29 mouse cellular contexts compared by ENCODE assay signal in genomic region chr7:144244203-144244602, GRCm38 (mm10).
DNase-seq lines count a peak whose midpoint lies in the region; ATAC-seq and TF ChIP-seq lines count a peak whose summit lies in the region.
"Had no signal": no experiment of that assay in that cellular context is flagged by ENCODE, and none has a peak within 500 bp of the region (broad histone marks: within the 10 kb centered on the region; RNA-seq: fewer than 3 reads in every experiment).

No protein-coding gene starts in this region.

- no peak for TF ChIP-seq CTCF in midbrain, postnatal 0 days (IDR thresholded peaks at IDR 0.05)
- no peak for TF ChIP-seq CTCF in Patski (IDR thresholded peaks at IDR 0.05)

- no peak overlapping the region for H3K4me3 ChIP-seq in kidney, embryonic 15.5 days (replicated peaks)
- H3K4me3 ChIP-seq in midbrain, embryonic 11.5 days (ENCODE audit: low read depth, low read length), result no peak overlapping the region
- no peak overlapping the region for H3K4me3 ChIP-seq in midbrain, postnatal 0 days (ENCODE audit: low read depth, low read length)
- H3K4me3 ChIP-seq: embryonic facial prominence, embryonic 10.5 days; embryonic facial prominence, embryonic 13.5 days; erythroblast, embryonic 14.5 days; forebrain, embryonic 13.5 days; heart, adult 2 months; heart, embryonic 10.5 days; heart, embryonic 13.5 days; hindbrain, embryonic 12.5 days; hindbrain, embryonic 15.5 days had no signal

- H3K4me2 ChIP-seq in kidney, embryonic 15.5 days, result no peak overlapping the region
- H3K4me2 ChIP-seq in midbrain, embryonic 11.5 days, result no peak overlapping the region
- no peak overlapping the region for H3K4me2 ChIP-seq in midbrain, postnatal 0 days (ENCODE audit: low read depth, low read length, poor library complexity, severe bottlenecking)
- H3K4me2 ChIP-seq: embryonic facial prominence, embryonic 13.5 days; forebrain, embryonic 13.5 days; heart, embryonic 13.5 days; hindbrain, embryonic 12.5 days; hindbrain, embryonic 15.5 days had no signal

- no peaks in the 10 kb centered on the region for H3K36me3 ChIP-seq in kidney, embryonic 15.5 days
- H3K36me3 ChIP-seq in midbrain, embryonic 11.5 days (ENCODE audit: control insufficient read depth, insufficient read depth, low read length), result no peaks in the 10 kb centered on the region
- H3K36me3 ChIP-seq in midbrain, postnatal 0 days (ENCODE audit: insufficient read depth, low read length), result no peaks in the 10 kb centered on the region
- H3K36me3 ChIP-seq: embryonic facial prominence, embryonic 10.5 days; embryonic facial prominence, embryonic 13.5 days; G1E; heart, embryonic 10.5 days; heart, embryonic 13.5 days; hindbrain, embryonic 12.5 days; hindbrain, embryonic 15.5 days had no signal

- DNase-seq in cerebellum, postnatal 10 days, result peak; percentile 52 to 54
- DNase-seq in cerebellum, adult 11-12 months, result no peak
- DNase-seq in kidney, adult 18-20 months, result no peak
- peak; percentile 57 for DNase-seq in midbrain, embryonic 11.5 days (ENCODE audit: low spot score, missing footprints)
- DNase-seq in midbrain, postnatal 0 days (ENCODE audit: low spot score), result no peak
- DNase-seq in Patski (ENCODE audit: low read depth, low spot score), result peak; percentile 27
- no peak for DNase-seq in layer of hippocampus, postnatal 25 days (ENCODE audit: extremely low spot score in 1 of 2, low spot score in 1 of 2)
- DNase-seq: adrenal gland, adult 8-10 months; adrenal gland, postnatal 25 days; cerebellum, adult 2 months; cerebellum, adult 9-11 months; cerebellum, postnatal 36 days; embryo, embryonic 11 days; gastrocnemius, postnatal 25 days; heart, adult 2 months; heart, postnatal 14 days; heart, postnatal 4 days had no signal

- no peaks in the 10 kb centered on the region for H3K9me3 ChIP-seq in kidney, embryonic 15.5 days (replicated peaks)
- H3K9me3 ChIP-seq in midbrain, embryonic 11.5 days (ENCODE audit: control insufficient read depth, low read length), result no peaks in the 10 kb centered on the region
- no peaks in the 10 kb centered on the region for H3K9me3 ChIP-seq in midbrain, postnatal 0 days (ENCODE audit: low read length)
- H3K9me3 ChIP-seq: embryonic facial prominence, embryonic 10.5 days; embryonic facial prominence, embryonic 13.5 days; forebrain, embryonic 13.5 days; G1E; heart, embryonic 10.5 days; heart, embryonic 13.5 days; hindbrain, embryonic 12.5 days; hindbrain, embryonic 15.5 days had no signal

- peak; percentile 56; the same call in 1 of the 2 replicates for ATAC-seq in kidney, embryonic 15.5 days (replicated peaks; ENCODE audit: low FRiP score)
- ATAC-seq in midbrain, embryonic 11.5 days (ENCODE audit: low FRiP score), result no peak
- ATAC-seq in midbrain, postnatal 0 days (ENCODE audit: low FRiP score), result no peak
- peak; percentile 44 for ATAC-seq in Patski
- ATAC-seq: activated CD4-positive, CD25-positive, alpha-beta regulatory T cell, adult 4 months; forebrain, embryonic 13.5 days; forebrain, embryonic 16.5 days had no signal

- peaks cover 15% of the 10 kb centered on the region; the same call in 1 of the 2 replicates for H3K4me1 ChIP-seq in kidney, embryonic 15.5 days
- peaks cover 4% of the 10 kb centered on the region for H3K4me1 ChIP-seq in midbrain, embryonic 11.5 days (ENCODE audit: control insufficient read depth, insufficient read depth, low read length)
- peaks cover 21% of the 10 kb centered on the region for H3K4me1 ChIP-seq in midbrain, postnatal 0 days (ENCODE audit: insufficient read depth, low read length)

- POLR2A ChIA-PET in Patski (lab: Charles Lee), result no interaction called here

- WGBS in kidney, embryonic 15.5 days, result 71% methylated on average over 6 of the region's 6 CpGs
- WGBS in midbrain, embryonic 11.5 days, result 81% methylated on average over 6 of the region's 6 CpGs
- WGBS in midbrain, postnatal 0 days, result 64% methylated on average over 6 of the region's 6 CpGs

- H3K27me3 ChIP-seq in kidney, embryonic 15.5 days, result no peaks in the 10 kb centered on the region
- H3K27me3 ChIP-seq in midbrain, embryonic 11.5 days (ENCODE audit: control insufficient read depth, insufficient read depth, low read length), result no peaks in the 10 kb centered on the region
- no peaks in the 10 kb centered on the region for H3K27me3 ChIP-seq in midbrain, postnatal 0 days (ENCODE audit: insufficient read depth, low read length)
- no peaks in the 10 kb centered on the region for H3K27me3 ChIP-seq in Patski
- H3K27me3 ChIP-seq: embryonic facial prominence, embryonic 13.5 days; forebrain, embryonic 13.5 days; hindbrain, embryonic 15.5 days had no signal

- CTCF ChIA-PET in Patski (lab: Charles Lee), result no interaction called here

- H3K27ac ChIP-seq in kidney, embryonic 15.5 days, result no peak overlapping the region
- H3K27ac ChIP-seq in midbrain, embryonic 11.5 days (ENCODE audit: low read depth, low read length), result no peak overlapping the region
- H3K27ac ChIP-seq in midbrain, postnatal 0 days (ENCODE audit: low read depth, low read length), result no peak overlapping the region
- H3K27ac ChIP-seq: embryonic facial prominence, embryonic 10.5 days; embryonic facial prominence, embryonic 13.5 days; forebrain, embryonic 13.5 days; heart, adult 2 months; heart, embryonic 10.5 days; heart, embryonic 13.5 days; hindbrain, embryonic 12.5 days; hindbrain, embryonic 15.5 days had no signal

- in situ Hi-C loops in Patski (cut with MboI; ENCODE audit: low pct_unique_long_range_greater_than_20kb), result no loop called here

- no peak overlapping the region for H3K9ac ChIP-seq in kidney, embryonic 15.5 days
- no peak overlapping the region for H3K9ac ChIP-seq in midbrain, embryonic 11.5 days (ENCODE audit: low read length)
- H3K9ac ChIP-seq in midbrain, postnatal 0 days (replicated peaks; ENCODE audit: low read length, poor library complexity, severe bottlenecking), result no peak overlapping the region
- H3K9ac ChIP-seq: embryonic facial prominence, embryonic 13.5 days; forebrain, embryonic 13.5 days; heart, embryonic 13.5 days; hindbrain, embryonic 12.5 days; hindbrain, embryonic 15.5 days had no signal

Comparison
In these comparisons a context has a peak if more than half of its experiments do, and no peak if none do; other contexts are left out.
1. DNase-seq: peak in cerebellum, postnatal 10 days (2 of 2), midbrain, embryonic 11.5 days (single experiment) and Patski (single experiment); none in cerebellum, adult 11-12 months (single experiment), kidney, adult 18-20 months (single experiment), midbrain, postnatal 0 days (single experiment) and layer of hippocampus, postnatal 25 days (0 of 2).
2. ATAC-seq: peak in kidney, embryonic 15.5 days (single experiment) and Patski (single experiment); none in midbrain, embryonic 11.5 days (single experiment) and midbrain, postnatal 0 days (single experiment).